Mouse (Mus musculus): ENCODE data around the gene Mdm4.

- TF ChIP-seq CTCF (IDR thresholded peaks at IDR 0.05; ENCODE audit: control insufficient read depth, insufficient read depth, insufficient read length) (no peak), USF1 (IDR thresholded peaks at IDR 0.05; ENCODE audit: low read depth) (no peak), MYOG (IDR thresholded peaks at IDR 0.05; ENCODE audit: control insufficient read depth, extremely low read depth, insufficient read length) (no peak)
These were observed 48.0 kb upstream of the Mdm4 start for GRCm38 (mm10) chr1:133078338-133078727.

Data from C2C12 (cell line).